Mouse (Mus musculus) hindlimb bud, embryonic 11.5 days (tissue): Measurements from ENCODE around the gene Gcm1.

Source experiments
- DNase-seq: peaks from one replicate; pipeline ENCODE4 v3.0.0-alpha.2; 2012; ENCODE audit warnings: low read depth, low spot score; ENCODE audit errors: extremely low spot score

Gcm1 gene

DNA sequence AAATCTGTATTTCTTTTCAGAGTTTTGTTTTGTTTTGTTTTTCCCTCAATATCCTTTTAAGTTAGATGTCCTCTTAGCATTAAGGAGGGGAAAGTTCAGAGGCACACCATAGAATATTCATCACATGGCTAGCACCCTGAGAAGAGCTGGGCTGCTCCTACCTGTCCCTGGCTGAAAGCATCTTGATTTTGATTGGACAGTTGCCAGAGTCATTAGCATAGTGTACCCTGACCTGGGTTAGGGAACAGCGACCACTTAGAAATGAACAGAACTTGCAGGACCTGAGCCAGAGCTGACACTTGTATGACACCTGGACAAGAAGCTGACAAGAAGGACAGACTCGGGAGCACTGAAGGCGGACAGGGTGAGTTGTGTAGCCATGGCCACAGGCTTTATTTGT, at the start of gene Gcm1:
Gene Gcm1 (plus strand): TSS at position 248 of the 400 bp plus-strand sequence.
- no peak for DNase-seq

DNA sequence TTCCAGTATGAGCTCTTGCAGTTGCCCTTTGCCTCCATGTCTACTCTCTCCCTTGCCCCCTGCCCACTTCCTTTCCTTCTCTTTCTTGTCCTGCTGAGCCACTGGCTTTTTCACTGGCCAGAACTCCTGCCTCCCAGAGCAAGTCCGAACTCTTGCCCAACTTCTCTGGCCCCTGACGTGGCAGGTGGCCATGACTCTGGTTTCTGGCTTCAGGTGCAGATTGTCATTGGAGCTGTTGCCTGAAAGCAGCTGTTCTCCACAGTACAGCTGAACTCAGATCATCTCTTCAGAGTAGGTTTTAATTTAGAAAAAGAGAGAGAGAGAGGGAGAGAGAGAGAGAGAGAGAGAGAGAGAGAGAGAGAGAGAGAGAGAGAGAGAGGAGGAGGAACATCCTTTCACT, 48.4 kb upstream of the Gcm1 start:
- DNase-seq, result no peak

DNA sequence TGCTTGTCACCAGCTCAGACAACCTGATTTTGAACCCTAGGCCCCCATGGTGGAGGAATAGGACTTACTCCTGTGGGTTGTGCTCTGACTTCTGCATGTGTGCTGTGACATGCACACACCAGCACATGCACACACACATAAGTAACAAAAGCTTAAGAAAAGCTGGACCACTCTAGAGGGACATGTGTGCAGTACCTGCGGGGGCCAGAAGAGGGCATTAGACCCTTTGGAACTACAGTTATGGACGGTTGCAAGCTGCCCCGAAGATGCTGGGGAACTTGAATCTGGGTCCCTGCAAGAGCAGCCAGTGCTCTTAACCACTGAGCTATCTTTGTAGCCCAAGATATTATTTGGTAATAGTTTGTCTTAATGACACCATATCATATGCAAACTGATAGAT, 46.2 kb upstream of the Gcm1 start:
- no peak for DNase-seq

DNA sequence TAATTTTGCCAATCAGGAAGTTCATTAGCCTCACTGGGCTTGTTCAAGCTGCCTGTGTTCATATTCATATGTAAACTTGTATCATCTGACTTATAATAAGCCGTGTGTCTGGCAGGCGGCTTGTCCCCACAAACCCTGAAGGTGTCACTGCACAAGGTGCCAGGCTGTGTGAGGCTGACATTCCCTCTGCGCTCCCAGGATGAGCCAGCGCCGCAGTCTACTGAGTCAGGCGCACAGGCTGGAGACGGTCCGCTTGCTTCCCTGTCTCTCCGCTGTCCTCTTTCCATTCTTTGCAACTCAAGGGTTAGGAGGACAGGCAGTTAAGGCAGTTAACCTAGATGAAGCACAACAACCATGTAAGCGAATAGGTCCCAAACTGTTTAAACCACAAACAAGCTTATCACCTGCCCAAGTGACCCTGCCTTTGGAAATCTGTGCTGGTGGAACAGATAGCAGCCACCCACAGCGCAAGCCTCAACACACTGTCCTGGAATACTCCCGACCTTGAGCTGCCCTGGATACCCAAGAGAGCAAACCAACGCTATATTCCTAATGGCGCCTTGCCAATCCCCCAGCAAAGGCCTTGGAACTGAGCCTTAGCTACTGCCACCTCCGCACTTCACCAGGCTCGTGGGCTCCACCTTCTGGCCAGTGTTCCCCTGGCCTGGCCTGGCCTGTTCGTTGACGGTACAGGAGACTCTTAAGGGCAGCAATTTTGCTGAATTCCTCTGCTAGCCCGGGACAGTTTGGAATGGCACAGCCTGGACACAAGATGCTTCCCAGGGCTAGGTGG, 45.3 kb upstream of the Gcm1 start:
- DNase-seq, result no peak

DNA sequence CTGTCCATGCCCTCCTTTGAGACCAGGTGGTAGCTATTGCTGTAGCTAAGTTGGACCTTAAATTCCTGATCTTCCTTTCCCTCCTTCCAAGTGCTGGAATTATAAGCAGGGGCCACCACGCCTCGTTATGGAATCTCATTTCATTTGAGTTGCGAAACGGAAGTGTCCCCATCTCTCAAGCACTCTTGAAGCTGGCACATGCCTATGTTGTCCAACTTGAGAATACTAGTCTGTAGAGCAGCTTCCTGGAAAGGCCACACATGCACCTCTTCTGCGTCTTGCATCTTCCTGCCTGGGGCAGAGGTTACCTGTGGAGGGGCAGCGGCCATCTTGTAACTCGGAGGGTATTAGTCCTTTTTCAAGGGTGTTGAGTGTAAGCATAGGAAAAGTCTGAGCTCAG, 42.3 kb upstream of the Gcm1 start:
- DNase-seq, result no peak

DNA sequence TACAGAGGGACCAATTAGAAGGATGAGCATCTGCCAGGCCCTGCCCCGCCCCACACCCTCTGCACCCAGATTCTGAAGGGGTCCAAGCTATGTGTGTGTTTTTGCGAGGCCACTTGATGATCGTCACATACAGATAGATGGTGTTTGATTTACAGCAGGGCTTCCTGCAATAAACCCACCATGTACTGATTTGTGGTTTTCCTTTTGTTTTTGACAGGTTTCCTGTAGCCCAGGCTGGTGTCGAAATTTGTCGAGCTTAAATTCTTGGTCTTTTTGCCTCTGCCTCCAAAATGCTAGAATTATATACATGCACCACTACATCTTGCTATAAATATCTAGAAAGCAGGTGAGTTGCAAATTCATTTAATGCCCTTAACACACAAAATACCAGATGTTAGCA, 41.5 kb upstream of the Gcm1 start:
- no peak for DNase-seq

DNA sequence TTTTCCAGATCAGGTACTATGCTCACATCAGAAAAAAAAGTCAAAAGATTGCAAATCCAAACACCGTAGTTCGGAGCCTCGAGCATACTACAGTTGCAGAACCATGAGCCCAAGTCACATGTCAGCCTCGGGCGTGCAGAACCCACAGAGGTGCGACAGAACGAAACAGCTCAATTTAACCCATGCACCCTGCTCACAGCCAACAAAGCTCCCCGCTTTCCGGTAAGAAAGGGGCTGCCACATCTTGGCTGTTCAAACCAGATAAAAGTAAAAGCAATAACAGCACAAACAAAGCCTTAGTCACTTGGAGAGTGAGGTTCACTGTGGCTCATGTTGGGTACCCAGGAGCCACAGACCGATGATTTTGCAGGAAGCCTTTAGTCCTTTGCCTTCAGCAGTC, 41.0 kb upstream of the Gcm1 start:
- DNase-seq, result no peak

DNA sequence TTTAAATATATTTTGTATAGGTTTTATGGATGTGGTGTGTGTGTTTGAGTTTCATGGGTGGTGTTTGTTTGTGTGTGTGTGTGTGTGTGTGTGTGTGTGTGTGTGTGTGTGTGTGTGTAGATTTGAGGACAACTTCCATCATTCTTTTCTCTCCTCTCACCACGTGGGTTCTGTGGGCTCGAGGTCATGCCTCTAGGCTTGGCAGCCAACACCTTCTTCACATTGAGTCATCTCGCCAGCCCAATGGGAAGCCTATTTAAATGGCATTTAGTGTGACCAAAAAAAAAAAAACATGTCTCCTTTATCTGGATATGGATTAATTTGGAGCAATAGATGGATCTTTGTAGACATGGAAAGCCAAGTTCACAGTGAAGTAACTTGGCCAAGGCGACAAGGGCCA, 39.7 kb upstream of the Gcm1 start:
- DNase-seq, result no peak

DNA sequence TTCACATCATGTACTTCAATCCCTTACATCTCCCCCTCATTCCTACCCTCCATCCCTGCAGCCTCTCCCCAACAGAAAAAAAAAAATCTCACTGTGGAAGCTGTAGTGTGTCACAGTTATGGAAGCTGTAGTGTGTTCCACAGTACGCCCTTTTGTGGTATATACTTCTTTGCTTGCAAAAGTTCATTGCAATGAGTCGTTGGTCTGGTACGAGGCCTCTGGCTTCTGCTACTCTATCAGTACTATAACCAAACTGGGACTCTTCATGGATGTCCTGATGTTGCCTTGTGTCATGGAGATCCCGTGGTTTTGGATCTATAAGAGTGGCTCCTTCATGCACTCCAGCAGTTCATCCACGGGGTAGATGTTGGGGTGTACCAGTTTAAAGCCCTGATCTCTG, 39.0 kb upstream of the Gcm1 start:
- DNase-seq, result no peak

DNA sequence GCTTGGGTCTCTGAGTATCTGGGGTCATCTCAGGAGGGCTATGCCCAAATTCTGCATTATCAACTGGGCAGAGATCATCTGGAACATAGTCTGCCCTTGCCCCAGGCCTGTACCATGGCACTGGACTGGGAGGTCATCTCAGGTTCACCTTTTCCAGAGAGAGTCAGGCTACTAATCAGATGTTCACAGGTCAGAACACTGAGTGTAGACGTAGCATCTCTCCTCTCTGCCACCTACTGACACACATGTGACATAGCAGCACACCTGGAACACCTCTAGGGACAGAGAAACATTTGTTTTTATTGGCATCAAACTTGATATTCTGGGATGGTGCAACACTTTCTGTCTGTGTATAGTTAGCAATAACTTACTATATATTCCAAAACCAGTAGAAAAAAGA, 37.9 kb upstream of the Gcm1 start:
- DNase-seq, result no peak

DNA sequence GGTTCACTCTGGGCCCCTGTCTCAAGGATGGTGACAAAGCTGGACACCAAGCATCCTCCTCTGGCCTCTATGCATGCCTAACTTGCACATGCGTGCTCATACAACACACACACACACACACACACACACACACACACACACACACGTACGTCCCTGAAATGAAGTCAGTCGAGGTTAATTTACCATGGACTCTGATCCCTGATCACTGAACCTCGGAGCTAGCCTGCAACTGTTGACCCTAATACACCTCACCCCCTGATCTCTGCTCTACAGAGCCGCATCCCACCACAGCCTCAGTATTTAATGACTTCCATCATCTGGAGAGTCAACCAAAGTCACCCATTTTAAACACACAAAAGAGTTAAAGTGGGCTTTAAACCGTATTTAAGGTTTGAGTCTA, 35.9 kb upstream of the Gcm1 start:
- no peak for DNase-seq

DNA sequence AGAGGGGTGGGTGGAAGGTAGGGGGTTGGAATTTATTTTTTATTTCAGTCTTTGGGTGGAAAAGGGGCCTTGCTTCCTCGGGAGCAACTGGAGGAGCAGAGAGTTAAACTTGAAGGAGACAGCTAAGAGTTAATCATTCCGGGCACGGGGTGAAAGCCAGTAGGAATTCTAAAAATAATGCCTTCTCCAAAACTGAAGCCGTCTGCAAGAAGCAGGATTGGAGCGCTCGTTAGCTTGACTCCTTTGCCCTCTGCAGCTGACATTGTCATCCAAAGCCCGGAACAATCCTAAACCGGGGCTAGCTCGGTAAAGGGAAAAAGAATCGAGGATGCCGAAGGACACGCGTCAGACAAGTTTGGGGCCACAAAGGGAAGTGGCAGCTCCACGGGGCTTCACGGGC, 35.4 kb upstream of the Gcm1 start:
- DNase-seq, result no peak

DNA sequence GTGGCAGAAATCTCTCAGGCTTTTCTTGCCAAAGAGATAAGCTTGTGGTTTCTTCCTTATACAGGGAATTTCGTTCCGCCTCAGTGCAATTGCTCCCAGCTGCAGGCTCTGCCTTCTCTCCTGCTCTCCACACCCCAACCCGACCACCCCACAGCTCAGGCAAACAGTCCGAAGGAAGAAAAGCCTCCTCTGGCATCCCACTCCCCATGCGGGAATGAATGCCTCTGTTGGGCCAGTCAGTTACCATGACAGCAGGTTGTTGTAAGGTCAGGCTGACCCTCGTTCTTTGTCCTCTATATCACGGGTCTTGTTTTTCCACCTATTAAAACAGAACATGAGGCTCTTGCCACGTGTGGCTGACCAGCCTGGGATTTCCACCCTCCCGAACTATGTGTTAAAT, 30.5 kb upstream of the Gcm1 start:
- no peak for DNase-seq

DNA sequence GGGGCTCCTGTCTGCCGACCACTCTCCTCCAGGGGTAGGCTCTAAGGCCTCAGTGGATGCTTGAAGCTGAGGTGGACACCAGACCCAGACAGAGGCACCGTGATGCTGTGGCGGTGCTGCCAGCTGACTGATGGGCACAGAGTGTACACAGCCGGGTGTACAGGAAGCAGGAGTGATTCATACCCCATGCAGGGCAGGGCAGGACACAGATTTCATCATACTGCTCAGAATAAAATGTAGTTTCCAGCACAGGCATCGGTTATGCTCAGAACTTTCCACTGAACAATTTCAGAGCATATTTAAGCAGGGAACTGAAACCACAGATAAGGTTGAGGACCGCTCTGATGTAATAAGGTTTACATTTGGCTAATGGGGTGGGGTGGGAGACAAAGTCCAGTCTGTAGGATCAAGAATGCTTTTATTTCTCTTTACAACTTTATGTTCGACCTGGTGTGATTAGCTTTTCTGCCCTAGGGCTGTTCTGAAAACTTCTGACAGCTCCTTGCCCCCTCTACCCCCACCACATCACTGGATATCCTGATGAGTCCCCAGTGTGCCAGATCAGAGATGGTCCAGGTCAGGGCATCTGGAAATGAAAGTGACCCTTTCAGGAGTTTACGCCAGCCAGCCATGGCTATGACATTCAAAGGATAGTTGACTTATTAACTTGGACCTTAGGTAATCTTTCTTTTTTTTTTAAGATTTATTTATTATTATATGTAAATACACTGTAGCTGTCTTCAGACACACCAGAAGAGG, 29.4 kb upstream of the Gcm1 start:
- no peak for DNase-seq

DNA sequence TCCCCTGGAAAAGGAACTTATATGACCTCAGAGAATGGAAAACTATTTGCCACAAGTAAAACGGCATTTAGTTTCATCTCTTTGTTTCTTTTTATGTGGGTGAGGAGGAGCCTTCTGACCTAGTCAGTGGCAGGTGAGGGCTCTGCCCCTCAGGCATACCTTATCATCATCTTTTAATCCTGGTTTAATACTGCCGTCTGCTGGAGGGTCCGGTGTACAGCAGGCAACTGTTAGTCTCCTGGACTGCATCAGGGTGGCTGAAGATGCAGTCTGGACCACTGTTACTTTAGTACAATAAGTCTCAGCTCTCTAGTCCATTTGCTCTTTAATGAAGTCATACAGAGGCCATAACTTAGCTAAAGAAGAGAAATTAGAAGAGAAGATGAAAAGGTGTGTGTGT, 26.9 kb upstream of the Gcm1 start:
- peak; percentile 39 for DNase-seq

DNA sequence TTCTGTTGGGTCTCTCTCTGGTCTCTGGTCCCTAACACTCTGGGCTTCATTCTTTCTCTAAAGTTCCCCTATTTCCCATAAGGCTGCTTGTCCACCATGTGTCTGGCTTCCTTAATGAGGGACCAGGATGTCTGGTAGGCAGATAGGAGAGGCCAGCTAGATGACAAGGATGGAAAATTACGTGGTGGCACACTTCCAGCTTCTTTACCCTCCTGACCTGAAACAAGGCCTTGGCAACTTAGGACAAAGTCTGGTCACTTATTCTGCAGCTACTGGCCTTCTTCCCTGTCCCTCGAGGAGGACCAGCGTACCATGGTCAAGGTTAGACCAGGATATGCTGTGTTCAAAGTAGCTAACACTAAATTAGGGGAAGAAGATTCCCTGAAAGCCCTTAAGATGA, 24.6 kb upstream of the Gcm1 start:
- DNase-seq, result no peak

DNA sequence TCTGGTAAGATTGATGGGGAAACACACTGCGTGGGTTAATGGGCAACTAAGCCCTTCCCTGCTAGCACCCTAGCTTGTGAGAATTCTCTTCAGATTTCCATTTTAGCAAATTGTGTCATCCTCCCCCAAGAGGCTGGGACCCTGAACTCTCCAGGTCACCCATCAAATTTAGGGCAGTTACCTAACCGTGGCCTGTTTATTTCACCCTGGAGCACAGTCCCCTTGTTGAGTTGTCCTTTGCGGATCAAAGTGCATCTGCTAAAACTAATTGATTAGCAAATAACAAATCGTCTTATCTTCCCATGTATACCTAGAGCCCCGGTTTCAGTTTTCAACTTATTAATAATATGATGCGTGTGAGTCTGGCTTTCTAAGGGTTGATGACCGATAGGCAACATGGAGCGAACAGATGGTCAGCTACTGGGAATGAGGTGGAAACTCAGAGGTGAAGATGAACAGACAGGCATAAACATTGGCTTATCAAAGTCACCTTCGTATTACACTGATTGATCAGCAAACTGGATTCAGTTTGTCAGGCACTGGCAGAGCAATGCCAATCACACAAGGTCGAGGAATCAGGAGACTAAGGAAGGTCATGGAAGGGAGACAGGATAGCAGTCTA, 20.8 kb upstream of the Gcm1 start:
- no peak for DNase-seq

DNA sequence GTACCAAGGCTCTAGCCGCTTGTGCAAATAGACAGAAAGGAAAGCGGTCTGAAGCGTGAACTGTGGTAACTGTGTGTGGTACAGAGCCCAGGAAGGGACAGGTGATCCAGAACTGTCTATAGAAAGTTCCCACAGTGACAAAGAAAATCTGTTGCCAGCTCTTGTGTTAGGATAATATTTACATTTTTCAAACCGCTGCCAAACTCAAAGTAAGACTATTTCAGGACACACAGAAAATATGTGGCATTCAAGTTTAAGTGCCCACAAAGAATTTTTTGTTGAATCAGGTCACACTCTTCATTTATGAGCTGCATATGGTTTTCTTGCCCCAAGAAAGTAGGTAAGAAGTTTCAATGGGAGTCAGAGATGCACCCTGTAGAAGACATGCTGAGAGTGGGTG, 18.8 kb upstream of the Gcm1 start:
- no peak for DNase-seq

DNA sequence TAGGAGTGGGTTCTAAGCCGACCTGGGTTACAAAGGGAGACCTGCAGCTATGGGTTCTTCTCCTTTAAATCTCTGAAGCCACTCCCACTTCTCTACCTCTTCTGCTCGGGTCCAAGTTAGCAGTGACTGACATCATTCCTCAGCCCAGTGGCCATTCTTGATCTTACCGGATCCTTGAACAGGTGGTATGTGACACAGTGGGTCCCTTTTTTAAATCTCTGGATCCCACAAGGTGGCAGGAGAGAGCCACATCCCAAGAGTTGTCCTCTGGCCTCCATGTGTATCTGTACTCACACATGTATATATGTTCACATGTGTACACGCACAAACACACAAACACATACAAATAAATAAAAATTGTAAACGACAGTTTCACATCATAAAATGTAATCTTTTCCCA, 16.4 kb upstream of the Gcm1 start:
- no peak for DNase-seq

DNA sequence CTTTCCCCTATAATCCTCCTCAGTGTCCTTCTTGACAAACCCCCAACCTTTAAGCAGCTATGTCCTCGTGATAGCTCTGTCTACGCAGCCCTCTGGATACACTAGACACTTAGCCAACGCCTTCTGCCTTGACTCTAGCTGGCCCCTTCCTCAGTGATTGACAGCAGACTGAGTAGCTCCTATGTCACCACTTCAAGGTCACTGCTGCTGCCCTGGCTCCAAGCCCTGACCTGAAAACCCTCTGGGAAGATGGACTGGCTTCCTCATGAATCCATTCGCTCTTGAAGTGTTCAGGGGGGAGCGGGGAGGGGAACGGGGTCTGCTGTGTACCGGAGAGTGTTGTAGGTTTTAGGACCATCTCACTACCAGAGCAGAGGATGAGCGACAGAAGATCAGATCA, 15.9 kb upstream of the Gcm1 start:
- no peak for DNase-seq

DNA sequence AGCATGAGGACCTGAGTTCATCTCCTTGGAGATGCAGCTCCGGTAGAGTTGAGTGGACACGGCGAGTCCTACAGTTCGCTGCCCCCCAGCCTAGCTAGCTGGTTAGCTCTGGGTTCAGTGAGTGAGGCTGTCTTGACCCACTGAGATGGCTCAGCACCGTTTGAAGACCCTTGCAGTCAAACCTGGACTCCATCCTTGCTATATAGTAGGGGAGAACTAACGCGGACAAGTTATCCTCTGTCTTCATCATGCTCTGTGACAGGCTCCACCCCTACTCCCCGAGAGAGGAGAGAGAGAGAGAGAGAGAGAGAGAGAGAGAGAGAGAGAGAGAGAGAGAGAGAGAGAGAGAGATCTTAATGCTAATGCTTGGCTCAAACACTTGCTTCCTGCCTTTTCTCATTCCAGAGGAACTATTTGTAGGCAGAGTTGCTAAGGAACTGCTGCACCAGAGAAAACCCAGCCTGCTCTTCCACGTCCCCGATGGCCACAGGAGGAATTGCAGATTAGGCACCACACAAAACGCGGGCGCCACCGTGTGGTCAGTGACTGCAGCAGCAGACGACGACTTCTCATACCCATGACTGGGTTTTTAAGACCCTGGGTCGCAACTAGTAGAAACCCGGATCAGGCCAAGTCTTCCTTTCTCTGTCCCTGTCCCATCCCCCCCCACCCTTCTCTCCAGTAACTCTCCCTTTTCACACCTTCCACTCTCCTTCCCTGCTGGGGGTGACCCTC, 12.8 kb upstream of the Gcm1 start:
- peak; percentile 76 for DNase-seq

DNA sequence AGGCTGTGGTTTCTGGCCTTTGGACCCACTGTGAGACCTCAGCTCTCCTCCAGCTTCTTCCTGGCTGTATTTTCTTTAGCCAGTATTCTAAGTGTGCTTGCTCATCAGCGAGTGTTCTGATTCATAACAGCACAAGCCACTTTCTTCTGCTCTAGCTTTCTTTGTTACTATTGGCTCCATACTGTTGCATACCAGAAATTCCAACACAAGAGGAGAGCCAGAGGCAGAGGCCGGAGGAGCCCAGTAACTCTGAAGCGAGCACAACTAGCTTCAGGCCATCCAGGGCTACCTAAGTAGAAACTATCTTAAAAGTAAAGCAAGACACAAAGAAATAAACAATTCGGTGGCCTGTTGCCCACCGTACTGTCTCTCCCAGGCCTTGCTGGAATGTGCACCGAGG, 6.6 kb upstream of the Gcm1 start:
- DNase-seq, result no peak
